Mouse (Mus musculus): ENCODE measurements at regions not wholly inside any gene's neighbourhood (a gene's known extent, or its start where the extent isn't known, plus 50 kb on each side); places are given as distances from the start of the nearest gene placed in this dataset.
A peak's percentile ranks its signal among the peaks of the same experiment; 100 is the strongest.

DNA sequence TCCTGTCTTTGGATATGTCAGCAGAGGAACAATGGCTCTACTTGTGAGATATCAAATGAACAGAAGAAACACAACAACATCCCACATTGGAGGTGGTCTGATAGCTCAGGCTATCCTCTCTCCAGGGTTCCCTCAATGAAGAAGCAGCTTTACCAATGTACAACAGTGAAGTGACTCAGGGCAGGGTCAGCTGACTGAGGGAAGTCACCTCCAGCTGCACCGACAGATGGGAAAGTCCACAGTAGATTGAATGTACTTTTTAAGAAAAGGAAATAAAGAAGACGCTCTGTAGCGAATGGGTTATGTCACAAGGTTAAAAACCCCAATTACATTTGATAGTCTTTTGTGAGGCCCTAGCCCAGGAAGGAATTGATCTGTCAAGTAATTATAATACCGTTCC, 62.6 kb upstream of the Tnfaip3 start:
- peak; percentile 41 to 45 for DNase-seq (ENCODE audit: low spot score in 2 of 2)

DNA sequence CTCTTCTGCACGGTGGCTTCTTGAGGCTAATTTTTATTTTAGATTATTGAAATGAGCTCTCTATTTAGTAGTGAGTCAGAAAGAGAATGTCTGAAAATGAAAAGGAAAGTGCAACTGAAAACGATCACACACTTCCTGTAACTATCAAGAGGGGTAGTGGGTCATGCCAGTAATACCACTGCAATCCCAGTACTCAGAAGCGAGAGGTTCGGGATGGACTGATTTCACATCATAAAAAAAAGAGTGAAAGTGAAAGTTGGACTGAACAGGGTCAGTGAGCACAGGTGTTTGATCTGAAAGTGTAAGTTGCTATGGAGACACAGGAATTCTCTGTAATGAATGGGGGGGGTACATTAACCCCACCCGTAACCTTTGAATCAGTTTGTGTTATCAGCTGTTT, 52.9 kb upstream of the Tnfaip3 start:
- peak; percentile 25 to 39 for DNase-seq (ENCODE audit: low spot score in 2 of 2)

- no peak for DNase-seq (ENCODE audit: low spot score in 2 of 2)
Observed at GRCm38 (mm10) chr10:19067623-19068022, 52.2 kb upstream of the Tnfaip3 start.

DNA sequence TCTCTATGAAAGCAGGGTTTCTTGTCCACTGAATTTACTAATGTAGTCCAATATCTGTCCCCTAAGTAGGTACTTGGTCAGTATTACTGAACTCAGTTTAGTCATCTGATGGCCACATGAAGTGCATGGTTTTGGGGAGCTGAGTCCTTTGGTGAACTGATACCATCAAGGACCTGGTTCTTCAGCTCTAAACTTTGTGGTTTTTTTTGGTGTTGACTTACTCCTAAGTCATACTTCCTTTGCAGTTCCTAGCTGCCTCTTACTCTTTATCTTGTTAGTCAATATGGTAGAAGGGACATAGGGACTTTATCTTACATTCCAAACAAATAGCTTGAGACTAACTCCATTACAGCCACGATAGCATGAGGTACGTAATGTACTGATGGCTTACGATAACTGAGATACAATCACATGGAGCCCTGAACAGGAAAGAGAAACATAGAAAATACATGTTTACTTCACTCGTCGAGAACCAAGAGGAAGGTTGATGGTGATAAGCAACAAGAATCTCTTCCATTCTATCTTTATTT, 51.4 kb upstream of the Tnfaip3 start:
- DNase-seq (ENCODE audit: low spot score in 2 of 2) = peak in 1 of 2 experiments; percentile 9

Measured in natural killer cell, adult 2 months (primary cell).